Mouse (Mus musculus) MEL (cell line): ENCODE measurements at regions not wholly inside any gene's neighbourhood (a gene's known extent, or its start where the extent isn't known, plus 50 kb on each side); places are given as distances from the start of the nearest gene placed in this dataset.
A peak's percentile ranks its signal among the peaks of the same experiment; 100 is the strongest.

ENCODE experiments used
- CTCF ChIP-seq, 3 experiments: IDR thresholded peaks in 2 of 3; conservative IDR thresholded peaks in 1 of 3; 2 replicates each; pipeline ENCODE4 v1.5.1; 2011 to 2012; ENCODE audit warnings: low read length in 3 of 3, low read depth in 2 of 3, mild to moderate bottlenecking in 2 of 3, improper control_type of control experiment in 1 of 3, inconsistent platforms in 1 of 3, mixed read lengths in 1 of 3, moderate library complexity in 1 of 3; ENCODE audit not compliant: control insufficient read depth in 1 of 3, insufficient read depth in 1 of 3, poor library complexity in 1 of 3, severe bottlenecking in 1 of 3
- ELF1 ChIP-seq: IDR thresholded peaks from 2 replicates; pipeline ENCODE4 v1.6.1; 2014; ENCODE audit warnings: low read depth, mild to moderate bottlenecking, inconsistent platforms, low read length, improper control_type of control experiment, moderate library complexity
- GATA1 ChIP-seq: IDR thresholded peaks from 2 replicates; pipeline ENCODE4 v1.6.1; 2011; ENCODE audit warnings: low read depth, low read length, improper control_type of control experiment
- HCFC1 ChIP-seq: IDR thresholded peaks from 2 replicates; pipeline ENCODE4 v1.6.1; 2012; ENCODE audit warnings: low read depth, mild to moderate bottlenecking, inconsistent platforms, low read length, improper control_type of control experiment, moderate library complexity
- JUND ChIP-seq: IDR thresholded peaks from 2 replicates; pipeline ENCODE4 v1.6.1; 2011; ENCODE audit warnings: low read depth, mild to moderate bottlenecking, improper control_type of control experiment, low read length
- MAFK ChIP-seq: IDR thresholded peaks from 2 replicates; pipeline ENCODE4 v1.6.1; 2011; ENCODE audit warnings: low read depth, mild to moderate bottlenecking, low read length, improper control_type of control experiment, borderline replicate concordance
- MXI1 ChIP-seq: IDR thresholded peaks from 2 replicates; pipeline ENCODE4 v1.6.1; 2011; ENCODE audit warnings: mild to moderate bottlenecking, low read depth, low read length, improper control_type of control experiment
- MYC ChIP-seq: IDR thresholded peaks from 2 replicates; pipeline ENCODE4 v1.6.1; 2011; ENCODE audit warnings: low read depth, mild to moderate bottlenecking, low read length, improper control_type of control experiment, moderate library complexity
- NRF1 ChIP-seq: IDR thresholded peaks from 2 replicates; pipeline ENCODE4 v1.6.1; 2014; ENCODE audit warnings: low read depth, mild to moderate bottlenecking, inconsistent platforms, low read length, improper control_type of control experiment, moderate library complexity; ENCODE audit not compliant: poor library complexity, insufficient read depth, severe bottlenecking
- POLR2A ChIP-seq, 2 experiments: IDR thresholded peaks; 2 replicates each; pipeline ENCODE4 v1.6.1; 2011 to 2012; ENCODE audit warnings: low read length in 2 of 2, mild to moderate bottlenecking in 2 of 2, control low read depth in 1 of 2, improper control_type of control experiment in 1 of 2, low read depth in 1 of 2, moderate library complexity in 1 of 2; ENCODE audit not compliant: control insufficient read depth in 1 of 2, insufficient read depth in 1 of 2, poor library complexity in 1 of 2
- SMC3 ChIP-seq: IDR thresholded peaks from 2 replicates; pipeline ENCODE4 v1.6.1; 2011; ENCODE audit warnings: low read depth, low read length, improper control_type of control experiment
- TAL1 ChIP-seq: IDR thresholded peaks from 2 replicates; pipeline ENCODE4 v1.6.1; 2012; ENCODE audit warnings: mild to moderate bottlenecking, inconsistent platforms, low read length, moderate library complexity, mixed read lengths
- TCF12 ChIP-seq: IDR thresholded peaks from 2 replicates; pipeline ENCODE4 v1.6.1; 2014; ENCODE audit warnings: low read depth, mild to moderate bottlenecking, inconsistent platforms, low read length, improper control_type of control experiment, moderate library complexity
- UBTF ChIP-seq: IDR thresholded peaks from 2 replicates; pipeline ENCODE4 v1.6.1; 2012; ENCODE audit warnings: low read depth, mild to moderate bottlenecking, inconsistent platforms, low read length, improper control_type of control experiment, moderate library complexity, borderline replicate concordance; ENCODE audit not compliant: insufficient read depth
- USF2 ChIP-seq, 2 experiments: IDR thresholded peaks; 2 replicates each; pipeline ENCODE4 v1.6.1; 2011 to 2012; ENCODE audit warnings: improper control_type of control experiment in 2 of 2, low read length in 2 of 2, borderline replicate concordance in 1 of 2, inconsistent platforms in 1 of 2, low read depth in 1 of 2, mild to moderate bottlenecking in 1 of 2; ENCODE audit not compliant: insufficient read depth in 1 of 2
- ZC3H11A ChIP-seq: IDR thresholded peaks from 2 replicates; pipeline ENCODE4 v1.6.1; 2012; ENCODE audit warnings: low read depth, mild to moderate bottlenecking, inconsistent platforms, low read length, improper control_type of control experiment
- ZMIZ1 ChIP-seq: IDR thresholded peaks from 2 replicates; pipeline ENCODE4 v1.6.1; 2012; ENCODE audit warnings: low read depth, mild to moderate bottlenecking, inconsistent platforms, low read length, improper control_type of control experiment, moderate library complexity

GRCm38 (mm10) chr5:24266344-24267295 lies 84.8 kb downstream of the Kcnh2 start (continued):
- TF ChIP-seq CTCF (IDR thresholded peaks at IDR 0.05 in 2 of 3, conservative IDR thresholded peaks at IDR 0.05 in 1 of 3; ENCODE audit: control insufficient read depth in 1 of 3, insufficient read depth in 1 of 3, low read depth in 2 of 3, low read length in 3 of 3, poor library complexity in 1 of 3, severe bottlenecking in 1 of 3) (peak; percentile 95 to 100 (median 98); a peak in 5 of 6 replicates), NRF1 (0 out of 2 replicates have a peak, but pooled peaks have one; percentile 1), MYC (peak; percentile 73), USF2 (IDR thresholded peaks at IDR 0.05; ENCODE audit: borderline replicate concordance in 1 of 2, insufficient read depth in 1 of 2, low read depth in 1 of 2, low read length in 2 of 2) (peak in 1 of 2 experiments; percentile 65; a peak in 2 of 4 replicates), MAFK (no peak), ZC3H11A (peak; percentile 97), MXI1 (peak; percentile 71; the same call in 1 of the 2 replicates), ZMIZ1 (no peak), JUND (peak; percentile 75; the same call in 1 of the 2 replicates), UBTF (no peak), TAL1 (no peak), POLR2A (IDR thresholded peaks at IDR 0.05; ENCODE audit: control insufficient read depth in 1 of 2, insufficient read depth in 1 of 2, low read depth in 1 of 2, low read length in 2 of 2, poor library complexity in 1 of 2) (peak in 1 of 2 experiments; percentile 78; a peak in 3 of 4 replicates), GATA1 (no peak), TCF12 (no peak), HCFC1 (peak; percentile 61; the same call in 1 of the 2 replicates), ELF1 (peak; percentile 75), SMC3 (peak; percentile 100)
